8 mouse cellular contexts compared by ENCODE assay signal in genomic region chr10:82004822-82005221, GRCm38 (mm10). TPM values are rescaled to one million over a fixed set of nuclear protein-coding genes. Genes with fewer than 3 reads are reported as not detected.
DNase-seq lines count a peak whose midpoint lies in the region; ATAC-seq and TF ChIP-seq lines count a peak whose summit lies in the region.
"Not testable (repeated sequence)": the region's sequence is repeated elsewhere in the genome, so short reads cannot be mapped to it uniquely, and the experiment has no call there.

No protein-coding gene starts in this region.

- in situ Hi-C loops in ES-E14 (cut with MboI; ENCODE audit: low sequenced_read_pairs in 2 of 2, unreplicated experiment in 2 of 2): not testable (repeated sequence)

- H3K9me3 ChIP-seq in ES-E14 (ENCODE audit: control insufficient read depth, insufficient read depth, low read depth, low read length); embryonic facial prominence, embryonic 11.5 days (replicated peaks; ENCODE audit: control insufficient read depth, low read length); lung, embryonic 14.5 days (ENCODE audit: low read depth, low read length): not testable (repeated sequence)

- not testable (repeated sequence) for H3K9ac ChIP-seq in ES-E14 (ENCODE audit: insufficient read depth, low read depth, low read length, poor library complexity, severe bottlenecking); embryonic facial prominence, embryonic 11.5 days (replicated peaks; ENCODE audit: low read length); lung, embryonic 14.5 days

- not testable (repeated sequence) for H3K4me2 ChIP-seq in embryonic facial prominence, embryonic 11.5 days (ENCODE audit: low read depth, low read length); lung, embryonic 14.5 days

- H3K27ac ChIP-seq in ES-E14 (ENCODE audit: insufficient read depth, low read depth, low read length, poor library complexity, severe bottlenecking); embryonic facial prominence, embryonic 11.5 days (replicated peaks; ENCODE audit: low read depth, low read length); lung, embryonic 14.5 days (ENCODE audit: low read depth): not testable (repeated sequence)

- not testable (repeated sequence) for H3K27me3 ChIP-seq in embryonic facial prominence, embryonic 11.5 days (ENCODE audit: control insufficient read depth, insufficient read depth, low read length); lung, embryonic 14.5 days (ENCODE audit: insufficient read depth, low read length)

- H3K4me1 ChIP-seq in ES-E14 (ENCODE audit: control insufficient read depth in 2 of 2, insufficient read depth in 2 of 2, low read length in 2 of 2, poor library complexity in 1 of 2); embryonic facial prominence, embryonic 11.5 days (ENCODE audit: control insufficient read depth, insufficient read depth, low read length); lung, embryonic 14.5 days (ENCODE audit: insufficient read depth): not testable (repeated sequence)

- TF ChIP-seq CTCF in lung, embryonic 14.5 days (IDR thresholded peaks at IDR 0.05; ENCODE audit: low read depth): peak; percentile 31

- WGBS in embryonic facial prominence, embryonic 11.5 days: 56% methylated on average over 1 of the region's 2 CpGs
- 41% methylated on average over 1 of the region's 2 CpGs for WGBS in lung, embryonic 14.5 days

- not testable (repeated sequence) for ATAC-seq in embryonic facial prominence, embryonic 11.5 days (replicated peaks; ENCODE audit: insufficient number of reproducible peaks, low FRiP score, low TSS enrichment, low read depth); lung, embryonic 14.5 days (ENCODE audit: insufficient read depth)

- peak; percentile 51 for DNase-seq in 3T3-L1 (ENCODE audit: low read depth, low spot score)
- DNase-seq in ES-E14 (ENCODE audit: low read depth, low spot score): peak; percentile 73
- peak; percentile 14 for DNase-seq in adrenal gland, postnatal 10 days
- DNase-seq in embryonic facial prominence, embryonic 11.5 days (ENCODE audit: low spot score): peak; percentile 6
- peak; percentile 15 for DNase-seq in kidney, adult 9 months
- peak; percentile 17 for DNase-seq in lung, embryonic 14.5 days
- peak; percentile 11 for DNase-seq in retina, postnatal 1 day
- peak; percentile 48 for DNase-seq in thymus, postnatal 0 days (ENCODE audit: low spot score)

- not testable (repeated sequence) for H3K36me3 ChIP-seq in ES-E14 (ENCODE audit: control insufficient read depth, insufficient read depth, low read length, poor library complexity, severe bottlenecking); embryonic facial prominence, embryonic 11.5 days (replicated peaks; ENCODE audit: control insufficient read depth, insufficient read depth, low read depth, low read length); lung, embryonic 14.5 days (ENCODE audit: insufficient read depth)

- H3K4me3 ChIP-seq in ES-E14 (ENCODE audit: insufficient read depth in 1 of 2, low read depth in 1 of 2, low read length in 2 of 2, poor library complexity in 1 of 2, severe bottlenecking in 1 of 2); embryonic facial prominence, embryonic 11.5 days (ENCODE audit: low read depth, low read length); lung, embryonic 14.5 days (ENCODE audit: low read depth, low read length): not testable (repeated sequence)

RNA-seq across cellular contexts. Expression of gene Zfp873, which starts 43.1 kb away (rescaled TPM):
- total RNA-seq in ES-E14 (2012; rRNA removed): 9.1 and 10.4 TPM in 2 replicates
- total RNA-seq in adrenal gland, postnatal 10 days (2021): 10 to 100 TPM in 1 of 2 experiments, 1 to 10 TPM in 1; 5.6 to 10.1 TPM
- 14.7 and 15.0 TPM in 2 replicates for polyA plus RNA-seq in embryonic facial prominence, embryonic 11.5 days (2014; fragmentation: Nextera tagmentation; extraction: Ambion mirVana)
- 13.5 and 15.7 TPM in 2 replicates for polyA plus RNA-seq in lung, embryonic 14.5 days (2014; fragmentation: Nextera tagmentation; extraction: Ambion mirVana)
- polyA plus RNA-seq in thymus, postnatal 0 days (2015; fragmentation: Nextera tagmentation; extraction: Ambion mirVana): 10.2 and 12.2 TPM in 2 replicates

Comparison
In these comparisons a context has a peak if more than half of its experiments do, and no peak if none do; other contexts are left out.
1. DNase-seq: peak in every context shown above with its lines; median percentile 73 in ES-E14; 51 in 3T3-L1; 48 in thymus, postnatal 0 days; 17 in lung, embryonic 14.5 days; 15 in kidney, adult 9 months; 14 in adrenal gland, postnatal 10 days; 11 in retina, postnatal 1 day; 6 in embryonic facial prominence, embryonic 11.5 days.